Mouse (Mus musculus) embryo, embryonic 10.5 days (tissue): ENCODE results near the gene Zfp652.
A peak's percentile ranks its signal among the peaks of the same experiment; 100 is the strongest.

Experiments used
- DNase-seq: peaks from one replicate; pipeline ENCODE4 v3.0.0-alpha.2; 2015; ENCODE audit warnings: low spot score

Gene Zfp652

GRCm38 (mm10) chr11:95832129-95833005, 119.9 kb downstream of the Zfp652 start:
- DNase-seq = no peak

GRCm38 (mm10) chr11:95833006-95833570, 120.6 kb downstream of the Zfp652 start:
- no peak for DNase-seq

GRCm38 (mm10) chr11:95833631-95834142, 121.2 kb downstream of the Zfp652 start:
- DNase-seq = no peak

- DNase-seq = no peak
Observed at GRCm38 (mm10) chr11:95834143-95834667, 121.7 kb downstream of the Zfp652 start.

GRCm38 (mm10) chr11:95834742-95835710, 122.6 kb downstream of the Zfp652 start:
- no peak for DNase-seq

- no peak for DNase-seq
Observed at GRCm38 (mm10) chr11:95835832-95836231, 123.4 kb downstream of the Zfp652 start.

DNA sequence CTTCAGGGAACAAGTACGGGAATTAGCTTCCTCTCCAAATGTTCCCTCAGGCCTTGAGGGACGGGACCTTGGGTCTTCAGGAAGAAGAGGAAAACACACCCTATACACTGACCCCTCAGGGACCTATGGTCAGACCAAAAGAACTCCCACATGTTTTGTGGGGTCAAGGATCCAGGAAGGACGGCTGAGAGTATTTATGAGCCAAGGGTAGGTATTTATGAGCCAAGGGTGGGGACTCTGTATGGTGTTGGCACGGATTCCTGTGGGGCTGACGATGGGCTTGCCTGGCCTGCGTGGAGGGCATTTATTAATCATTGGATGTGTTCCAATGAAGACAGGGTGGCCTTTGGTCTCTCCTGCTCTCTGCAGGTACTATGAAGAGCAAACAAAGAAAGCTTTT, 124.0 kb downstream of the Zfp652 start:
- no peak for DNase-seq

DNA sequence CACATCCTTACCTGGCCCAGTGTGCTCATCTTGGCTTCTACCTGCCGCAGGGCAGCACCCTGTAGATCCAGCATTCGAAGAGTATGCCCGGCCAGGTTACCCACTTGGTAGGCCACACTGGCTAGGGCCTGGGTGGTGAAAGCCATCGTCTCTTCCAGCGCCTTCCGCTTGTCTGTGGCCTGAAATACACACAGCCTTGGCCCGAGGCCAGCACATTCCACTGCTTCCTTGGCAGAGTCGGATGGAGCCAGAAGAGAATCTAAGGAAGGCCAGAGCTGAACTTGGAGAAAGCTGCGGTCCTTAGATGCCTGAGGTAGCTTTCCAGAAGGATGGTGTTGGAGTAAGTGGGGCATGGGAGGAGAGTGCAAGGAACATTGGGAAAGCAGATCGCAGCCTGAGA, 124.6 kb downstream of the Zfp652 start, which contains the start of gene Gngt2:
Gene Gngt2 (plus strand): TSS at position 158 of the 400 bp plus-strand sequence.
- no peak for DNase-seq

GRCm38 (mm10) chr11:95838598-95838997, 126.1 kb downstream of the Zfp652 start:
- DNase-seq = no peak

GRCm38 (mm10) chr11:95838999-95839868, 126.8 kb downstream of the Zfp652 start:
- no peak for DNase-seq

DNA sequence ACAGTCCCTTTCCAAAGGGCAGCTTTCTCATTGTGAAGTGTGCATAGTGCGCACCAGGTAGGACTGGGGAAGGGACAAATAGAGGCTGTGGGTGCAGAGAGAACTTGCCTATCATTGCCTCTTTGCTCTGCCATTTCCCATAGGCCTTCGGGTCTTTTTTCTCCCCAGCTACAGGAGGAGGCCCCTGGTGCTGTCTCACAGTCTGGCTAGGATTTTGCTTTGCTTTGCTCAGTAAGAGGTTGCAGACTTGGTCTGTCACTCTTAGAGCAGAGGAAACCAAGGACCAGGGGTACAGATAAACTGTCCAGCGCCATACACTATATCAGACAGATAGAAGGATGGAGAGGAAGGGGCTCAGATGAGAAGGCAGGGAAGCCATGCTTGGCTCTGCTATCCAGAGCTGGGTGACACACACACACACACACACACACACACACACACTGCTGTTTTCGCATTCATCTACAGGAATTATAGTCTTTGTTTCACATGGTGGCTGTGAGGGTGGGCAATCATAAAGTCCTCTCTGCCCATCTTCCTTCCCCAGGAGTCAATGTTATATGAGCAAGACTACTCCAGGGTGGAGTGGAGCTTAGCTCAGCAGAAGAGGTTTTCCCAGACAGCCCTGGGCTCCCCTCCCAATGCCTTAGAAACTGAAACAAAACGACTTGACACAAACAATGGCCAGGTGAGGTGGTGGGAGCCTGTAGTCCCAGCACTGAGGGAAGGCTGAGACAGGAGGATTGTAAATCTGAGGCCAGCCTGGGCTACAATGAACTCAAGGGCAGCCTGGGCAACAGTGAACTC, 128.4 kb downstream of the Zfp652 start:
- no peak for DNase-seq

- DNase-seq = no peak
Observed at GRCm38 (mm10) chr11:95841498-95841830, 129.0 kb downstream of the Zfp652 start.

DNA sequence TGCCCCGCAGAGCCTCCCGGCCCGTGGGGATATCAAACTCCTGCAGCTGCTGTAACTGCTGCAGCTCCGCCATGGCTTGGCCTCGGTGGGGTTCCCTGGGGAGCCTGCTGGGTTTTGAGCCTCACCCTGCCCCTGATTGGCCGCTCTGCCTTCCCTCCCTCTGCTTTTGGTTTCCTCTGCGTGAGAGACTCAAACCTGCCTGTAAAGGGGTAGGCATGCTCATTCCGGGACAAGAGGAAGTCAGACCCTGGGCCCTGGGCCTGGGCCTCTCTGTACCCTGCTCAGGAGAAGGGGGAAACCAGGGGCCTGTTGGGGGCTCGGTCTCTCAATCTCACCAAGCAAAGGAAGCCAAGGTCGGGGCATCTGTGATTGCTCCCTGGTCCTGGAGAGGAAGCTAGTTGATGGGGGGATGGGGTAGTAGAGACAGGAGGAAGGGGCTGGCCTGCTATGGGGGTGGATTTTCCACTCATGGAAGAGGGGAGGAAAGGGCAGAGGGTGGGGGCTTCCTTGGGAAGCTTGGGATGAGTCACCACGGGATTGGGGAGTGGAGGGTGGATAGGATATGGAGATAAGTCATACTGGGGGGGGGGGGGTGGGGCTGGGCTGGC, 129.7 kb downstream of the Zfp652 start, which contains the start of gene Abi3:
Gene Abi3 (minus strand): TSS at position 403 of the 608 bp plus-strand sequence.
- DNase-seq = no peak

DNA sequence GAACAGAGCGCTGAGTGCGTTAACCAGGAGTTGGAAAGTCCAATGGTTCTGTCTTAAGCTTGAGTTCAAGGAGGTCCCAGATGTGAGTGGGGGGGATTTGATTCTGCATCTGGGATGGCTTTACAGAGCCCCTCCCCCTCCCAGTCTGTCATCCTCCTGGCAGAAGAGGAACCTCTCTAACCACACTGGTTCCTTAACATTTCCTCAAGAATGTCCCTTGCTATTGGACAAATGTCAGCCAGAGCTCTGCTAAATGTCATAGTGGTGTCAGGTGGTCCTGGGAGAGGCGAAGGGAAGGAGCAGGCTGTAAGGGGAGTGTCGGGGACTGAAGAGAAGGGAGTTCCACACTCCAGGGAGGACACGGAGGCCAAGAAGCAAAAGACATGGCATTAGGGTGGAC, 130.5 kb downstream of the Zfp652 start:
- no peak for DNase-seq

DNA sequence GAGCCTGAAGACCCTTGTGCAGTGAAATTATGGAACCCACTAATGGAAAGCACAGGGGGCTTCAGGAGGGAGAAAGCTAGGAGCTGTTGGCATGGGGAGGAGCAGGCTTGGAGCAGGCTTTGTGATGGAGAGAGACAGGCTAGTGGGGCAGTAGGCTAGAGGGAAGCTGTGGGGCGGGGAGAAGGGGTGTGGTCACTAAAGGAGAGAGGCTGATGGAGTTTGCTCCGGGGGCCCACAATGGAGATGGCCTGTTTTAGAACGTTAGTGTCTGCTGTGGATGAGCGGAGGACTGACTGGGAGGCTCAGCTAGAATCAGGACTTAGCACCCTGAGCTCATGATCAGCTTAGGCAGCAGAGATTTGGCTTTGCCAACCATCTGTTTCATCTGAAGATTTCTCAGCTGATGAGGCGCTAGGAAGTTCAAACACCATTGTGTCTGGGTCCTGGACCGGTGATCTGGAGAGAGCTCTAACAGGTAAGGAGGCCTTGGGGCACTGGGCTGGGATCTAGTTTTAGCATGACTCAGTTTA, 131.0 kb downstream of the Zfp652 start:
- no peak for DNase-seq

DNA sequence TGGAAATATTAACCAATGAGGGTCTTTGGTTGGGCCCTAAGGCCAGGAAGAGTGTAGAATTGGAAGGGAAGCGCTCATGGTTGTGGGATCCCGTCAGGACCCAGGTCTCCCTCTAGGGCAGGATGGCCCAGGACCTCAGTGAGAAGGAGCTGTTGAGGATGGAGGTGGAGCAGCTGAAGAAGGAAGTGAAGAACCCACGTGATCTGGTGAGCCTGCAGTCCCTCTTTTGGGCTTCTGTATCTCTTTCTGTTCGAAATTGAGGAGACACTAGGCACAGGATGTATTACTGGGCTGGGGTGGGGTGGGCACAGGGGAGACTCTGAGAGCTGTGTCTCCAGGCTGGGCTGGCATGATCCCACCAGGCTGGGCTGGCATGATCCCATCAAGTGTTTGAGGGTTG, 132.5 kb downstream of the Zfp652 start:
- DNase-seq = no peak

GRCm38 (mm10) chr11:95850898-95851297, 138.4 kb downstream of the Zfp652 start:
- DNase-seq = no peak

- DNase-seq = no peak
Observed at GRCm38 (mm10) chr11:95853684-95854083, 141.2 kb downstream of the Zfp652 start.

DNA sequence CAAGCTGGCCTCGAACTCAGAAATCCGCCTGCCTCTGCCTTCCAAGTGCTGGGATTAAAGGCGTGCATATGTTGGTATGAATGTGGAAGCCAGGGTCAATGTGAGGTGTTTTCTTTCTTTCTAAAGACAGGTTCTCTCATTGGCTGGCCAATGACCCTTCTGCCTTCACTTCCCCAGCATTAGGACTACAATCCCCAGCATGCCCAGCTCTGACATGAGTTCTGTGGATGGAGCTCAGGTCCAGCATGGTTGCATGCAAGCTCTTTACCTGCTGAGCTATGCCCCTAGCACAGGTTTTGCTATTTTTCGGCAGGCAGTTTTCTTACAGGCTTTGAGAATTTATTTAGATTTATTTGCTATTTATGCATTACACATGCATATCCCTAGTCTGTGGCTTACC, 144.8 kb downstream of the Zfp652 start:
- DNase-seq = peak; percentile 28
